Mouse (Mus musculus) right cerebral cortex, postnatal 4 days (tissue): ENCODE results near the gene E130308A19Rik.

Source experiments
- DNase-seq: peaks from one replicate; pipeline ENCODE4 v3.0.0-alpha.2; 2022

Gene E130308A19Rik

DNA sequence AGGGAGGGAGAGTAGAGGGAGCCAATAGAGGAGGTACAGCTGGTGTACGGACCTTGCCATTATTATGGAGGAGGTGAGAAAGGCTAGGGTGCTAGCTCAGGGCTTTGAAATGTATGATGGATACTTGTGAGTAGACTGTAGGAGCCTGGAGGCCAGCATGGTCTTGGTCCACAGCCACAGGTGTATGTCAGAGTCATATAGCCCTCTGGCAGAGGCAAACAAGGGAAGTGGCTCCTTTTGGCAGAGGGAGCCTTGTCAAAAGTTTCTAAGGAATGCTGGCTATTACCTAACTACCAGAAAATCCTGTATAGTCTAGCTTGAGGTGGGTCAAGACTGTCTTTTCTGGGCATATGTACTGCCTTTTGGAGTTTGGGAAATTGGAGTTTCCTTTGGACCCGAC lies 14.7 kb downstream of the E130308A19Rik start:
- DNase-seq, result no peak

- no peak for DNase-seq
Measured at GRCm38 (mm10) chr4:59642039-59642438, 16.0 kb downstream of the E130308A19Rik start.

DNA sequence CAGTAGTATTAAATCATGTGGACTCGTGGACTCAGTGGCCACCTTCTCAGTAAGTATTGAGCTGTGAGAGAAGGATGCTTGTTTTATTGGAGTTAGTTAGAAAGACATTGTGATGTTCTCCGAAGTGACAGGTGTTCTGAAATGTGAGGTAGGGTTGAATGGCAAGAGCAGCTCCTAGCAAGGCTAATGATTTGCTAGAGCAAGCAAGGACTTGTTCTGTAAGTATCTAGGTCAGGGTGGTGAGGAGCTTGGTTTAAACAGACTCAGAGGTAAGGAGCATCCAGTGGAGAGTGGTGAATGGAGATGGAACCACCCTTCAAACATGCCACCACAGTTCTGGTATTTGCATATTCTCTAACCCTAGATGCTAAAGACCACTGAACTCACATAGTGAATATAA lies 16.6 kb downstream of the E130308A19Rik start:
- DNase-seq, result no peak

DNA sequence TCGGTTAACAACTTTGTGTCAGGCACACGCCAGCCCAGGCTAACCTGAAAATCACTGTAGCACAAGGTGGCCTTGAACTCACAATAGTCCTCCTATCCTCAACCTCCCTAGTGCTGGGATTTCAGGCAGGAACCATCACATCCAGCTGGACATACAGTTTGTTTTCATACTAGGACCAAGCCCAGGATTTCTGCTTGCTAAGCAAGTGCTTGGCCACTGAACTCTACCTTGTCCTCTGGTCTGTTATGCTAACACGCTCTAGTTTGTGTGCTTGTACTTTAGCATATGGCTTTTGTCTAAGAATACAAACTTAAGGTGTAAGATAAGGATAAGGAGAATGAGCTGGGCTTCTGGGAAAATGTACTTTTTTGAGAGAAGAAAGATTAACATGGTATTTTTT lies 18.4 kb downstream of the E130308A19Rik start:
- no peak for DNase-seq

GRCm38 (mm10) chr4:59644992-59645391 lies 19.0 kb downstream of the E130308A19Rik start:
- DNase-seq, result no peak

DNA sequence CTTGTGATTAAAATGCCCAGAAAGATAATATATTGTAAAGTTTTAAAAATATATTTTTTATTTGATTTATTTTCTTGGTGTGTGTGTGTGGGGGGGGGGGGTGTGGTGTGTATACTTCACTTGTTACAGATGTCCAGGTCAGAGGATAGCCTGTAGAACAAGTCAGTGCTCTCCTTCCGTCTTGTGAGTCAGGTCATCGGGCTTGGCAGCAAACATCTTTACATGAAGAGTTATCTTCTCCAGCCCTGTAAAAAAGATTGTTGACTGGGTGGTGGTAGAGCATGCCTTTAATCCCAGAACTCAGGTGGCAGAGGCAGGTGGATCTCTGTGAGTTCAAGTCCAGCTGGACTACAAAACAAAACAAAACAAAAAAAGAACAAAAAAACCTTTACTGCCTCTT lies 19.6 kb downstream of the E130308A19Rik start:
- DNase-seq, result no peak

GRCm38 (mm10) chr4:59646020-59646696 lies 20.1 kb downstream of the E130308A19Rik start:
- DNase-seq, result no peak

DNA sequence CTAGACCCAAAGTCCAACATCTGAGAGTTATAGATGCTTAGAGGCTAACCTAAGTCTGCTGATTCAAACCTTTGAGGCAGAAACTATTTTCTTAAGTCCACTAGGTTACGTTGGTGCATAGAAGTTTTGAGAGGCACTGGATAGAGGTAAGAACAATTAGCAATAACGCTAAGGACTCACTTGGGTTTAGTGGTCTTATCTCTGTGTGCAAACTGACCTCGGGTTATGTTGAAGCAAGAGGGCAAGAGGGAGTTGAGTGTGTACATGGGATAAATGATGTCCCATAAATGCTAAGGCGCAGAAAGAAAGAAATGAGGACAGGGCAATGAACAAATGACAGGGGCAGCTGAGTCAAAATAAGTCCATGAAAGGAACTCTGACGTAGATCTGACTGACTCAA lies 23.1 kb downstream of the E130308A19Rik start:
- no peak for DNase-seq

DNA sequence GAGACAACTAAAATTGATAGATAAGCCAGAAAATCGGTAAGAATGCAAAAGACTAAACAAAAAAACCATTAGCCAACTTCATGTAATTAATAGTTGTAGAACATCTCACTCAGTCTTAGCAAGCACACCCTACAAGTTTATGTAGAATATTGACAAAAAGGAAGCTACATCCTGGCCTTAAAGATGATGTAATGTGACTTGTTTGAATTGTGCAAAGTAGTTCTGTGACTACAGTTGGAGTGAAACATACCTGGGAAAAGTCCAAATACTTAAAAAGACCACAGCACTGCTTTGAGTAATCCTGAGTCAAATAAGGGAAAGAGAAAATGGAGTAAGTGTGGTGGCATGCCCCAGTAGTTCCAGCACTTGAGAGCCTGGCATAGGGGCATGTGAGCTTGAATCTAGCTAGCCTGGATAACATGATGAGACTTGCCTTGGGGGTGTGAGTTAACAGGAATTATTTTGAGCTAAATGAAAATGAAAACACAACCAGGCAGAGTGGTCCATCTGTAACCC lies 26.2 kb downstream of the E130308A19Rik start:
- DNase-seq, result no peak

GRCm38 (mm10) chr4:59656061-59656642 lies 30.1 kb downstream of the E130308A19Rik start:
- no peak for DNase-seq

DNA sequence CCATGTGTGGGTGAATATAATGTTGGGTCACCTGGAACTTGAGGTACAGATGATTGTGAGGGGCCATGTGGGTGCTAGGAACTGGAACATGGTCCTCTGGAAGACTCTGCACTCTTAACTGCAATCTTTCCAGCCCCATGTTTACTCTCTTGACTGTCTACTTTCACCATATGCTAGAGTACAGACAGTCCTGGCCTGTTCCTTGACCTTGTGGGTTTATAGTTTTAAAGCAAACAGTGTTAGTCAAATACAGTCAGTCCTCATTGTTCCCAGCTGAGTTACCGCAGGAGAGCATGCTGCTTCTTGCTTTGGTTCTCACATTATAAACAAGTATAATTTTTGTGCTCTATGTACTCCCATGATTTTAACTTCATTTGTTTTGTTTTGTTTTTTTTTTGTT lies 36.2 kb downstream of the E130308A19Rik start:
- no peak for DNase-seq

DNA sequence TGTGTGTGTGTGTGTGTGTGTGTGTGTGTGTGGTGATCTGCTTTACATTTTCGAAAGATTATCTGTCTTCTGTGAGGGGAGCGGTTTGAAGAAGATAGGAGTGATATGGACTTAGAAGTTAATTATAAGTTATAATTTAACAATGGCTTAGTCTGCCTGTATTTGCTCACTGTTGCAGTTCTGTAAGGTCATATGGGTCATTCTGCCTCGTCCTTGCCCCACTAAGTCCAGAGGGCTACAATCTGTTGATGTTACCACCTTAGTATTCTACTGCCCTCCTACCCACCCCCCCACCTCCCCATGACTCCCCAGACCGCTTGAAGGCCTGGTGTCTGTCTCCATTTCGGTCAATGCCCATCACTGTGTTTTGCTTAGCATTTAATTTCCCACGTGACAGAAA lies 37.4 kb downstream of the E130308A19Rik start:
- DNase-seq, result no peak

GRCm38 (mm10) chr4:59666550-59667317 lies 40.7 kb downstream of the E130308A19Rik start:
- DNase-seq, result no peak

DNA sequence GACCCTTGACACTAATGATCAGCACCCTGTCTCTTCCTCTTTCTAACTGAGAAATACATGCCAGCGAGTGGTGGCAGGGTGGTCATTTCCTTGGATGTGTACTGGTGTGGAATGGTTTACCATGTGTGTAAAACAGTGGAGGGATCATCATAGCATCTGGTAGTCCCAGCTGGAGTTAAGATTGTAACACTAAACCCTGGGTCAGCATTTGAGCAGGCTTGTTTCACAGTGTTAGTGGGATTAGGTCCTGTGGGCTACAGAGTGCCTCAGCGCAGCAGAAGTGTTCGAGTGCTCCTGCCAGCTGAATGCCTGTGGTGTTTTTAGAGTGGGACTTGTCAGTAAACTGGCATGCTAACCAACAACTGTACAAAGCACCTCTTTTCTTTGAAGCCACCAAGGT lies 42.0 kb downstream of the E130308A19Rik start:
- no peak for DNase-seq

DNA sequence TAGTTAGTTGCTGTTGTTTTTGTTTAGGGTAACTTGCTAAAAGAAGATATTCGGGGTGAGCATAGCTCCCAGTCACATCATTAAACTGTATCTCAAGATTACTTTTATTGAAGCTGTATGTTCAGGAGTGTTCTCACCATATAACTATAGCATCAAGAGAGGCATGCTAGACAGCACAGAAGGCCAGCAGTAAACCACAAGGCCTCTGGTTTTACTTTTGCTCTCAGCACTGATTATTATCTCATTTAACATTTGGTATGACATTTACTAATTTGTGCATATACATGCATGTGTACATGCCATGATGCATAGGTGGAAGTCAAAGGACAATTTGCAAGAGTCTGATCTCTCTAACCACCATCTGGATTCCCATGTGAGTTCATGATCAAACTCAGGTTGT lies 43.1 kb downstream of the E130308A19Rik start:
- DNase-seq, result no peak

- DNase-seq, result no peak
Measured at GRCm38 (mm10) chr4:59670015-59670414, 44.0 kb downstream of the E130308A19Rik start.

DNA sequence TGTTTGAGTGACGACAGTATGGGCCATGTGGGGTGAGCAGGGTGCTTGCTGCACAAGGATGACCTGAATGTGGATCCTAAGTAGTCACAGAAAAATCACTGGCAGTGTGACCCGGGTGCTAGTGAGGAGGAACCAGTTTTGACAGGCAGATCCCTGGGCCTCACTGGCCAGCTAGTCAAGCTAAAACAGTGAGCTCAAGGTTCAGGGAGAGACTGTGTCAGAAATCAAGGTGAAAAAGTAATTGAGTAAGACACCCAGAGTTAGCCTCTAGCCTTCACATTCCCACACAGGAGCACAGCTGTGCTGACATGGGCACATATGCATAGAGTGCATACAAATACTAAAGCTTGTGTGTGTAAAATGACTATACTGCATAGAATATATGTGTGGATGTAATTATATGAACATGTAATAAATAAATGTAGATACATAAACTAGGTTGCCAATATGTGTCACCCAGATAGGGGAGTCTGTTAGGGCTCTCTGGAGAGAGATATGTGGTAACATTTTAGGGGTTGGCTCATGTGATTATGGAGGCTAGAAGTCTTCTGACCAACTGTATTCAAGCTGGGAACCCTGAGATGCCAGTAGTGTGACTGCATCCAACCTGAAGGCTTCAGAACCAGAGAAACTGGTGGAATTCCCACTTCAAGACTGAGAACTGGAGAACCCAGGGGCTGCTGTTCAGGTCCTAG lies 47.6 kb downstream of the E130308A19Rik start:
- no peak for DNase-seq

GRCm38 (mm10) chr4:59674929-59675679 lies 49.1 kb downstream of the E130308A19Rik start:
- DNase-seq, result no peak

DNA sequence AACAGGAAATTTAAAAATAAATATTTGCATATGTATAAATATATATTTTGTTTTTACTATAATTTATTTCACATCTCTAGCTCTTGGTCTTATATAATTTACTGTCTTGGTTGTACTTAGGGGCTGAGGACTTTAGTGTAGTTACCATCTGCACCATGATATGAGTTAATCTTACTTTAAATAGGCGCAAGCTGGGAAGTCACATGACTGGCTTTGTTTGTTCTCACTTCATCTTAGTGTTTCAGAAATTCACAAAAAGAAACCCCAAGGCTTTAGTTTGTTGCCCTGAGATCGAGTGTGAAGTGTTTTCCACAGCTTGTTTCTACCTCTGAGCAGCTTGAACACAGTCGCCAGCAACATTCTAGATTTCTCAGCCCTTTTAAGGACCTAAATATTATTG lies 49.7 kb downstream of the E130308A19Rik start:
- DNase-seq, result no peak

GRCm38 (mm10) chr4:59681383-59681782 lies 55.4 kb downstream of the E130308A19Rik start:
- DNase-seq, result no peak

- no peak for DNase-seq
Measured at GRCm38 (mm10) chr4:59682491-59682890, 56.5 kb downstream of the E130308A19Rik start.

DNA sequence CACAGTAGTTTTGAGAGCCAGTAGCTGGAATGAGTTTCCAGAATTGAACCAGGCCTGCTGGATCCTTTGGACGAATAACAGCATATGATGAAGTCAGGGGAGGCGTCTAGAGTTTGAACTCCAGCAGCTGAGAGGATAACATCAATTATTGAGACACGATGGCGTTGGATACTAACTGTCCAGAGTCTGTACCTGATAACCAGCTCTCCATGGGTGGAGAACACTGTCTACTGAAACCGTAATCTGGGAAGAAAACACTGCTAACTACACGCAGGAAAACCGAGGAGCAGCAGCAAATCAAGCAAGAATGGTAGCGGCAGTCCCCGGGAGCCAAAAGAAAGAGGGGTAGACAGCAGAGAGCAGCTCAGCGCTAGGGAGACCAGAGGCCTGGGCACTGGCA lies 56.9 kb downstream of the E130308A19Rik start:
- no peak for DNase-seq

- no peak for DNase-seq
Measured at GRCm38 (mm10) chr4:59684306-59684705, 58.3 kb downstream of the E130308A19Rik start.
